Mouse (Mus musculus): Measurements from ENCODE around the gene Tmem104. TPM values are rescaled to one million over a fixed set of nuclear protein-coding genes. Genes with fewer than 3 reads are reported as not detected.

Tmem104 gene
- polyA plus RNA-seq, 1 experiment = 0.21 TPM

DNA sequence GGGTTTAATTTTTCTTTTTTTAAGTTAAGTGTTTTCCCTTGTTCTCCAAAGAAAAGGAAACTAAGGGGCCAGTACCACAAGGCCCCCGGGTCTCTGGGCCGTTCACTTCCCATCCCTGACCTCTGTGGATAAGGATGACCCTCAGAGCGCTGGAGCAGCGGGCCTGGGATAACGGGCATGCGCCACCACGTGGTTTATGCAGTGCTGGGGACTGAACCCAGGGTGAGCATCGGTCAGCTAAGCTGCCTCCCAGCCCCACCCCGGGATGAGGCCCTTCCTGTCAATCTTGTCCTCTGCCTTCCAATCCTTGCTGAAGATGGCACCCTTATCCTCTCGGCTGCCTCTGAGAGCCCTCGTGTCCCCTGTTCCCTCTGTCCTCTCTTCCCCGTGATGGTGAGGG, 40.4 kb downstream of the Tmem104 start:
- H3K9me3 ChIP-seq (ENCODE audit: control insufficient read depth, low read length) = no peaks in the 10 kb centered on the region
- no peaks in the 10 kb centered on the region; the same call in 1 of the 2 replicates for H3K36me3 ChIP-seq (ENCODE audit: control insufficient read depth)
- TF ChIP-seq TAL1 (IDR thresholded peaks at IDR 0.05; ENCODE audit: low read length) = no peak
- no peak for TF ChIP-seq GATA1 (IDR thresholded peaks at IDR 0.05; ENCODE audit: low read length)
- no peaks in the 10 kb centered on the region for H3K4me1 ChIP-seq (ENCODE audit: control insufficient read depth)
- no peak overlapping the region for H3K4me3 ChIP-seq (replicated peaks)
- H3K27me3 ChIP-seq (ENCODE audit: control insufficient read depth) = no peaks in the 10 kb centered on the region

DNA sequence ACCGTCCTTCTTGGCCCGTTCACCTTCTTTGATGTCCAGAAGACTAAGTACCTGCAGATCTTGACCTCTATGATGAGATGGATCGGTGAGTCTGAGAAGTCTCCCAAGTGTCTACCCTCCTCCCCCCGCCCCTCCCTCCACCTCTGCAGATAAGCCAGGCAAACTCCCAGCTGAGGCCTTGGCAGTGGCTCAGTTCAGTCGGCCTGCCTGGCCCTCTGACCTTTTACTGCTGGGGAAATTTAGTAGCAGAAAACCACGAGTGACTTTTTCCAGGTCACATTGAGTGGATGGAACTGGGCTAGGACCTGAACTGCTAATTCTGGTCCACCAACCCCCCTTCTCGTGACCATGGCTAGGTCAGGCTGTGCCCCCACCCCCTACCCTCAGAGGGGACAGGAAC, 41.1 kb downstream of the Tmem104 start:
- TF ChIP-seq GATA1 (IDR thresholded peaks at IDR 0.05; ENCODE audit: low read length) = no peak
- no peak for TF ChIP-seq TAL1 (IDR thresholded peaks at IDR 0.05; ENCODE audit: low read length)
- Histone ChIP-seq H3K9me3 (ENCODE audit: control insufficient read depth, low read length) (no peaks in the 10 kb centered on the region), H3K27me3 (ENCODE audit: control insufficient read depth) (no peaks in the 10 kb centered on the region), H3K4me3 (replicated peaks) (no peak overlapping the region), H3K4me1 (ENCODE audit: control insufficient read depth) (no peaks in the 10 kb centered on the region), H3K36me3 (ENCODE audit: control insufficient read depth) (no peaks in the 10 kb centered on the region; the same call in 1 of the 2 replicates)

DNA sequence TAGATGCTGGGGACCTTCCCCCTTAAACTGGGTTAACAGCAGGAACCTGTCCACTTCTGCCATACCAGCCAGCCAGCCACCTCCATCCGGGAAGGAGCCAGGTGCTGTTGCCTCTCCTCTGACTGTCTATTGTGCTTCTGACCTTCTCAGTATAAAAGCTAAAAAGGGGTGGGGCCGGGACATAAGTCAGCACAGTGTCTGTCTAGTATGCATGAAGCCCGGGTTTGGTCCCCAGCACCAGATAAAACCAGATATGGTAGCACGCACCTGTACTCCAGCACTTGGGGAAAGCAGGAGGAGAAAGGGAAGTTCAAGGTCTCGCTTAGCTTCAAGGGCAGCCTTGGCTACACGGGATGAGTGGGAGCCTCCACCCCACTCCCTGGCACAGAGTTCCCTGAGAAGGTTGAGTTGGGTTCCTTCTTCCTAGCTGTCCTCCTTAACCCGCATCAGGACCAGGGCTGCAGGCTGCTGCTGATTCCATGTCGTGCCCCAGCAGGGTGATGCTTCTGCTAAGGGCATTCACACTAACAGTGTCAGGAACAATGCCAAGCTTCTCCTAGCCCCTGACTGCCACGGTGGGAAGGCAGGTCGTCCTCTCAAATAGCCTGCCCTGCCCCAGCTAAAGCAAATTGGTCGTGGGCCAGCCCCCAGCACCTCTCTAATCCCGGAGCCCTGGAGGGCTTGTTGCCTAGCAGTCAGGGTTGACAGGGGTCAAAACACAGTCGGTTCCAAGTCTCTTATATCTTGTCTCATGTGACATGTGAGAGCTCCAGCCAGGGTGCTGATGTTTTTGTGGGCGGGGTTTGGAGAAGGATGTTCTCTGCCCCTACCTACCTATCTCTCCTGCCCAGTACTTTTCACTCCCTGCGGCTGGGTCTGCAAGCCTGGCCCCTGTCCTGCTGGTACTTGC, 42.0 kb downstream of the Tmem104 start:
- Histone ChIP-seq H3K9me3 (ENCODE audit: control insufficient read depth, low read length) (no peaks in the 10 kb centered on the region), H3K36me3 (ENCODE audit: control insufficient read depth) (no peaks in the 10 kb centered on the region; the same call in 1 of the 2 replicates), H3K4me3 (replicated peaks) (no peak overlapping the region), H3K27me3 (ENCODE audit: control insufficient read depth) (no peaks in the 10 kb centered on the region), H3K4me1 (ENCODE audit: control insufficient read depth) (no peaks in the 10 kb centered on the region)
- TF ChIP-seq TAL1 (IDR thresholded peaks at IDR 0.05; ENCODE audit: low read length) (no peak), GATA1 (IDR thresholded peaks at IDR 0.05; ENCODE audit: low read length) (no peak)

DNA sequence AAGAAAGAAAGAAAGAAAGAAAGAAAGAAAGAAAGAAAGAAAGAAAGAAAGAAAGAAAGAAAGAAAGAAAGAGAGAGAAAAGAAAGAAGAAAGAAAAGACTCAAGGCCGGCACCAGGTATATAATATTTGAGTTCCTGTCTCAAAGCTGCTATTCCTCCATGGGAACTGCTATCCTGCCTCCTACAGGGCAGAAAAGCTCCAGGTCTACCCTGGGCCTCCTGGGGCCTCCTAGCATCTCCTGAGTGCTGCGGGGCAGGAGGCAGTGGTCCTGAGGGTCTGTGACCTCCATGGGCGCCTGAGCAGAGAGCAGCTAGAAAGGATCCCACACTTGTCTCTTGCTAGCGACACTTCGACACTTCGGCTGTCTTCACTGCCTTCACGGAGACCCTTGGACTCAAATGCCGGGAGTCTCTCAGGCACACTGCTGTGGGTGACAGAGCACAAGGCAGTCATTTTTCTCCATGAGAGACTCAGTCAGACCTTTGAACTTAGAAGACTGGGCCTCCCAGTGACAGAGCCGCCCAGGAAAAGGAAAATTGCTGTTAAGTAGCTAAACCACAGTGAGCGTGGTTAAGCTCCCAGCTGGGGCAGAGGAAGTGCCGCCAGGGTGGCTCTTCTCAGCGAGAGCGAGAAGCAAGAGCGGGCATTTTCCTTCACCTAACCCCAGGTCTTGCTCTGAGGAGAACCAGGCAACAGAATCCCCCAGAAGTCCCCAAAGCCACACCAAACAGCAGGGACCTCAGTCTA, 44.1 kb downstream of the Tmem104 start:
- peaks cover 2% of the 10 kb centered on the region; the same call in 1 of the 2 replicates for H3K36me3 ChIP-seq (ENCODE audit: control insufficient read depth)
- H3K4me3 ChIP-seq (replicated peaks) = no peak overlapping the region
- no peaks in the 10 kb centered on the region for H3K4me1 ChIP-seq (ENCODE audit: control insufficient read depth)
- H3K27me3 ChIP-seq (ENCODE audit: control insufficient read depth) = no peaks in the 10 kb centered on the region
- H3K9me3 ChIP-seq (ENCODE audit: control insufficient read depth, low read length) = no peaks in the 10 kb centered on the region
- TF ChIP-seq TAL1 (IDR thresholded peaks at IDR 0.05; ENCODE audit: low read length) (no peak), GATA1 (IDR thresholded peaks at IDR 0.05; ENCODE audit: low read length) (no peak)

DNA sequence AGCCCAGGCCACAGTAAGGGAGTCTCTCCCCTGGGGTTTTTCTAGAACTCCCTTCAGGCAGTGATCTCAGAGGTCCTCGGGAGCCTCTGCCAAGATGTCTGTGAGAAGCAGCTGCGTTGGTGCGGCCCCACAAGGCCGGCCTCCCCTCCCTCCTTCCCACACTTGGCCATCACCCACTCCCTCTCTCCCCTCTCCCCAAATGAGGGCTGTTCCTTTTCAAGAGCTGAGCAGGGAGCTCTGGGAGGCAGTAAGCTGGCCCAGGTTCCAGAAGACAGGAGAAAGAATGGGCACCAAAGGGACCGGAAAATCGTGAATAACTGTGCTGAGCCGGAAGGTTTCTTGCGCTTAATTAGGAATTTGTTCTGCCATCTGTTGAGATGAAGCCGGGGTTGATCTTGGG, 44.6 kb downstream of the Tmem104 start:
- no peak overlapping the region for H3K4me3 ChIP-seq (replicated peaks)
- H3K9me3 ChIP-seq (ENCODE audit: control insufficient read depth, low read length) = no peaks in the 10 kb centered on the region
- no peaks in the 10 kb centered on the region for H3K27me3 ChIP-seq (ENCODE audit: control insufficient read depth)
- peaks cover 2% of the 10 kb centered on the region; the same call in 1 of the 2 replicates for H3K36me3 ChIP-seq (ENCODE audit: control insufficient read depth)
- no peak for TF ChIP-seq GATA1 (IDR thresholded peaks at IDR 0.05; ENCODE audit: low read length)
- TF ChIP-seq TAL1 (IDR thresholded peaks at IDR 0.05; ENCODE audit: low read length) = no peak
- no peaks in the 10 kb centered on the region for H3K4me1 ChIP-seq (ENCODE audit: control insufficient read depth)

DNA sequence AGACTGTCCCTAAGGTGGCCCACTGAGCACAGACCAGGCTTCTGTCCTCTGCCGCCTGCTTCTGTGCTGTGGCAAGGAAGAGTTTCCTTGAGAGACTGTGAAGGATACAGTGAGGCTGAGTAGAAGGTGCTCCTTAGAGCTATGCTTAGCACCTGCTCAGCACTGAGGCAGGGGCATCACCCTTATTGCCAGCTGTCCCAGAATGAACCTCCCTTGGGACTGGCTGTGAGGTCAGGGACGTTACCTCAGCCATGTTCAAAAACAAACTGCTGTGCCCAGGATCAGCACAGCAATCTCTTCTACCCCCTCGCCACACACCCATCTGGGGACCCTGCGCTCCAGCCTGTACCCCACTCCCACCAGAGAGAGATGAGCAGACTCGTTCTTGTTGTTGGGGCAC, 45.6 kb downstream of the Tmem104 start:
- Histone ChIP-seq H3K36me3 (ENCODE audit: control insufficient read depth) (peaks cover 2% of the 10 kb centered on the region; the same call in 1 of the 2 replicates), H3K4me1 (ENCODE audit: control insufficient read depth) (no peaks in the 10 kb centered on the region)
- TF ChIP-seq TAL1 (IDR thresholded peaks at IDR 0.05; ENCODE audit: low read length) (no peak), GATA1 (IDR thresholded peaks at IDR 0.05; ENCODE audit: low read length) (no peak)

DNA sequence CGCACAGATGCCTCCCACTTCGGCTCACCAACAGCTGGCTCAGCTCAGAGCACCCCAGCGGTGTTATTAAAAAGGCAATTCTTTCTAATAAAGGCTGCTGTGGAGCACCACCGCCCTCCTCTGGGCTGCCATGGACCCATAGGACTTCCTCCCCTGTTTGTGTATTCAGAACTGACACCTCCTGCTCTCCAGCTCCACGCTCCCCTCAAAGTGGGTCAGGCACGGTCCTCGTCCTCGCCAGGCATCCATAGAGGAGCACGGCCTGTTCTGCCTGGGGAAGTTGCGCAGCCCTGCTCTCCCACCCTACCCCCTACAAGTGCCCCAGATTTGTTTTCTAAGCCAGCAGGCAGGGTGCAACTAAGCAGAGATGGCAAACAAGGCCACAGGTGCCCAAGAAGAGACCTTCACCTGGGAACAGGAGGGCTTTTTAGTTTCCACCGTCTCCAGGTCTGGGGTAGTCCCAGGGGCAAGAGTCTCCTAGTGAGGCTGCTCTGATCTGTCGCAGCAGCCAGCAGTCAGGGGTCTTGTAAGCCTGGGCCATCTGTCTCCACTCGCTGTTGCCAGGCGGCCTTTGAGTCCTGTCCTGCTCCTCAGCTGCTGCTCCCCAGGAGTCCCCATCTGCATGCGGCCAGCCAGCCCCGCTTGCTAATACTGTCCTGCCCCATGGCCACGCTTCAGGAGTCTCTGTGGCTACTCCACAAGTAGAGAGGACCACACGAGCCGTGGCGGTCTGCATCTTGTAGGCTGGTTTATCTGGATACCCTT, 46.4 kb downstream of the Tmem104 start:
- Histone ChIP-seq H3K4me3 (replicated peaks) (no peak overlapping the region), H3K36me3 (ENCODE audit: control insufficient read depth) (peaks cover 2% of the 10 kb centered on the region; the same call in 1 of the 2 replicates), H3K9me3 (ENCODE audit: control insufficient read depth, low read length) (no peaks in the 10 kb centered on the region), H3K27me3 (ENCODE audit: control insufficient read depth) (no peaks in the 10 kb centered on the region), H3K4me1 (ENCODE audit: control insufficient read depth) (no peaks in the 10 kb centered on the region)
- no peak for TF ChIP-seq GATA1 (IDR thresholded peaks at IDR 0.05; ENCODE audit: low read length)
- TF ChIP-seq TAL1 (IDR thresholded peaks at IDR 0.05; ENCODE audit: low read length) = no peak

More for the DNA sequence above, 45.6 kb downstream of the Tmem104 start:
- Histone ChIP-seq H3K9me3 (ENCODE audit: control insufficient read depth, low read length) (no peaks in the 10 kb centered on the region), H3K27me3 (ENCODE audit: control insufficient read depth) (no peaks in the 10 kb centered on the region), H3K4me3 (replicated peaks) (no peak overlapping the region)

DNA sequence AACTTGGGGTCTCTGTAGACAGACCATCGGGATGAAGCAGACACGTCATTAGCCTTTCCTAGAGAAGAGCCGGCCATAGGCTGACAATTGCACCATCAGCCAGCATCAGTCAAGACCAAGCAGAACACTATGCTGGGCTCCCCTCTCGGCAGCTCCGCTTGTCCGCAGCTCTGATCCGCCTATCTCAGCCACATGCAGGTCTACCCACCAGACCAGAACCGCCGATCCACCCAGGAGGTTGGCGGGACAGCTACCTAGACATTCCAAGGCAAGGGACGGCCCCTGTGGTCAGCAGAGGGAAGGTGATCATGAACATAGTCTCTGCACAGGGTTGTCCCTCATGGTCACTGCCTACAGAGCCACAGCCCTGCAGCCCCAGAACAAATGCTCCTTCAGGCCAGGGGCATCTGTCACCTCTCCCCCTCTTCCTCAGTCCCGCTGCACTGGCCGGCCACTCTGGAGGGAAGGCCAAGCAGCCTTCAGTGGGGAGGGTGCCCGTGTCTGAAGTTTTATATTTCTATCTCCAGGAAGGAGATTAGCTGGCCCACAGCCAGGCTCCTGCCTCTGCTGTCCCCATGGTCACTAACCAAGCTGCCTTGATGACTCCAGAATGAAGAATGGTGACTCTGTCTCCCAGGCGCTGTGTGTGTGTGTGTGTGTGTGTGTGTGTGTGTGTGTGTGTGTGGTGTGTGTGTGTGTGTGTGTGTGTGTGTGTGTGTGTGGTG, 47.2 kb downstream of the Tmem104 start:
- H3K4me1 ChIP-seq (ENCODE audit: control insufficient read depth) = no peaks in the 10 kb centered on the region
- no peak for TF ChIP-seq TAL1 (IDR thresholded peaks at IDR 0.05; ENCODE audit: low read length)
- TF ChIP-seq GATA1 (IDR thresholded peaks at IDR 0.05; ENCODE audit: low read length) = no peak
- no peaks in the 10 kb centered on the region for H3K27me3 ChIP-seq (ENCODE audit: control insufficient read depth)
- no peaks in the 10 kb centered on the region for H3K9me3 ChIP-seq (ENCODE audit: control insufficient read depth, low read length)
- H3K4me3 ChIP-seq (replicated peaks) = no peak overlapping the region
- peaks cover 2% of the 10 kb centered on the region; the same call in 1 of the 2 replicates for H3K36me3 ChIP-seq (ENCODE audit: control insufficient read depth)

Measured in erythroblast, embryonic 14.5 days (primary cell).